Mouse (Mus musculus): ENCODE measurements at regions not wholly inside any gene's neighbourhood (a gene's known extent, or its start where the extent isn't known, plus 50 kb on each side); places are given as distances from the start of the nearest gene placed in this dataset.

DNA sequence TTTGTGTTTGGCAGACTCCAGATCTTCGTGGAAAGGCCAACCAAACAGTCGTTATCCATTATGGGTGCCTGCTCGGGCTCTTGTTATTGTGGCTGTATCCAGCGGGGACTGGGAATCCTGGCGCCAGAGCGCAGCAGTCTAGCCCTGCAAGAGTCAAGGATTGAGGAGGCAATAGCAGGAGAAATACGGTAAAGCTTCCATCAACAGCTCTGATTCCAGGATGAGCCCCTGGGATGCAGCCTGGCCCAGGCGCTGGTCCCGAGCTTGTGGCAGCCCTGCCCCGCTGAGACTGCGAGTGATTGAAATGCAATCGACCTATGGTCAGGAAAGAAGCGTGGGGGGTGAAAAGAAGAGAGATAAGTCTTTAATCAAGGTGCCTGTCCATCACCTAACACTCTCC is 103.1 kb downstream of the Chic2 start:
- TF ChIP-seq CTCF (IDR thresholded peaks at IDR 0.05) (no peak), EP300 (IDR thresholded peaks at IDR 0.05) (no peak)
